Mouse (Mus musculus): Measurements from ENCODE around the gene Irgm1. TPM values are rescaled to one million over a fixed set of nuclear protein-coding genes. Genes with fewer than 3 reads are reported as not detected.
"Not testable (repeated sequence)": the region's sequence is repeated elsewhere in the genome, so short reads cannot be mapped to it uniquely, and the experiment has no call there.

Gene Irgm1
- polyA plus RNA-seq, 2 experiments = 10.4 to 16.6 TPM

DNA sequence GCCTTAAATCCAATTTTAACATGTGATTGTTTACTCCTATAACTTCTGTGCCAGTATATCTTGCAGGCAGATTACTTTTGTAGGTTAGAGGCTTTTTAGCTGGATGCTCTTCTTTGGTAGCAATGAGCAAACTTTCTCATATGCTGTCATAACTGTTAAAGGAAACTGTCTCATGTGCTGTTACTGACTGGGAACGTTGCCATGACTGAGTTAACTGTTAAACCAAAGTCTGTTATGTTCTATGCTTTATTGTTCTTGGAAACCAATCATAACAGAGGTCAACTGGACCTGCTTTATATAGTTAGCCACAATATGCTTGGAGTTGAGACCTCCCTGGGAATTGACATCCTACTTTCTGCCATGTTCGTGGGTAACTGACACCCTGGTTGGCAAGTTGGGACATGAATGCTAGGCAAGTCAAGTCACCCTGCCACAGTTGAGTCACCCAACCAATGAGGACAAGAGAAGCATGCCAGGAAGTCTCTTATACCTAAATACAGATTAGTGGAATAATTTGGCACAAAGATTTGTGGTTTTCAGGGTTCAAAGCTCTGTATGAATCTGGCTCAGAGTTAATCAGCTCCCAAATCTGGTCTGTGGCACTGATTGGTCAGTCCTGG is 27.4 kb upstream of the Irgm1 start:
- TF ChIP-seq EP300 (IDR thresholded peaks at IDR 0.05; ENCODE audit: low read depth) (no peak), CTCF (IDR thresholded peaks at IDR 0.05; ENCODE audit: low read depth) (no peak)
- ATAC-seq (ENCODE audit: insufficient read depth) (no peak), DNase-seq (ENCODE audit: low read depth in 3 of 3, low spot score in 3 of 3) (no peak)
- no peak overlapping the region for H3K9ac ChIP-seq (replicated peaks)
- H3K27me3 ChIP-seq (ENCODE audit: control insufficient read depth, insufficient read depth, low read length) = no peaks in the 10 kb centered on the region
- WGBS (ENCODE audit: insufficient replicate concordance) = 47% methylated on average over 2 of the region's 2 CpGs
- no peak overlapping the region for H3K27ac ChIP-seq
- no peaks in the 10 kb centered on the region for H3K9me3 ChIP-seq (ENCODE audit: control insufficient read depth, low read length)
- no peaks in the 10 kb centered on the region for H3K36me3 ChIP-seq (replicated peaks; ENCODE audit: control insufficient read depth, insufficient read depth, low read depth)
- H3K4me1 ChIP-seq (replicated peaks; ENCODE audit: control insufficient read depth in 2 of 2, insufficient read depth in 2 of 2, low read length in 1 of 2) = peaks cover 0 to 2% of the 10 kb centered on the region in 2 experiments; a peak in 1 of 4 replicates
- H3K4me2 ChIP-seq (ENCODE audit: low read depth) = no peak overlapping the region
- H3K4me3 ChIP-seq (ENCODE audit: insufficient read depth in 1 of 2, low read depth in 2 of 2, low read length in 2 of 2) = no peak overlapping the region

DNA sequence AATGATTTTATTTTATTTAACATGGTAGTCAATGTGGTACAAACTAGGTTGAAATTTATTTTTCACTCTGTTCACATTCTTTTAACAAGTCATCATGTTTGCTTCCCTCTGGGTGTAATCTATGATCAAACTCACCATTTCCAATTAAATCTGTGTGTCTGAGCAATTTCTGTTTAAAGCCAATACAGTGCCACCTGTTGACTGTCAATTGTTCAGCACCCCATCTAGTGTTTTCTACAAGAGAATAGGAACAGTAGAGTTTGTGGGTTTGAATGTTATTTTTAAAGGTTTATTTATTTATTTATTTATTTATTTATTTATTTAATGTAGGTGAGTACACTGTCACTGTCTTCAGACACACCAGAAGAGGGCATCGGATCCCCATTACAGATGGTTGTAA is 5.2 kb upstream of the Irgm1 start:
- DNase-seq (ENCODE audit: low read depth in 3 of 3, low spot score in 3 of 3) = no peak
- WGBS (ENCODE audit: insufficient replicate concordance) = 91% methylated on average over 1 of the region's 1 CpGs

DNA sequence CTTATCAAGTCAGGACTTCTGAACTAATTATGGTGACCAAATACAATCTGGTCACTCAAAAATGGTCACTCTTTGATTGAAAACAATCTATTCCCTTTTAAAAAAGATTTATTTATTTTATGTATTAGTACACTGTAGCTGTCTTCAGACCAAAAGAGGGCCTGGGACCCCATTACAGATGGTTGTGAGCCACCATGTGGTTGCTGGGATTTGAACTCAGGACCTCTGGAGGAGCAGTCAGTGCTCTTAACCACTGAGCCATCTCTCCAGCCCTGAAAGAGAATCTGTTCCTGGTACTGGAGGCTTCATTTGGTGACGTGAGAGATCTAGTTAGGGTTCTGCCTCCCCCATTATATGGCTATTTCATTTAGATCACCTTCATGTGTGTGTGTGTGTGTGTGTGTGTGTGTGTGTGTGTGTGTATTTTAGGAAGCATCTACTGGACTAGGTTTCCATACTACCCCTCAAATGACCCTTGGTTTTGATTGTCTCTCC is 3.9 kb upstream of the Irgm1 start:
- not testable (repeated sequence) for H3K4me3 ChIP-seq (ENCODE audit: insufficient read depth in 1 of 2, low read depth in 2 of 2, low read length in 2 of 2); H3K27ac ChIP-seq; DNase-seq (ENCODE audit: low read depth in 3 of 3, low spot score in 3 of 3); H3K9ac ChIP-seq (replicated peaks); H3K9me3 ChIP-seq (ENCODE audit: control insufficient read depth, low read length); H3K36me3 ChIP-seq (replicated peaks; ENCODE audit: control insufficient read depth, insufficient read depth, low read depth); H3K27me3 ChIP-seq (ENCODE audit: control insufficient read depth, insufficient read depth, low read length); H3K4me2 ChIP-seq (ENCODE audit: low read depth); ATAC-seq (ENCODE audit: insufficient read depth)
- H3K4me1 ChIP-seq (replicated peaks; ENCODE audit: control insufficient read depth in 2 of 2, insufficient read depth in 2 of 2, low read length in 1 of 2) = peaks cover 23 to 31% of the 10 kb centered on the region in 2 experiments
- WGBS (ENCODE audit: insufficient replicate concordance) = 60% methylated on average over 1 of the region's 1 CpGs

More for the DNA sequence above, 5.2 kb upstream of the Irgm1 start:
- no peaks in the 10 kb centered on the region for H3K9me3 ChIP-seq (ENCODE audit: control insufficient read depth, low read length)
- no peak overlapping the region for H3K9ac ChIP-seq (replicated peaks)
- no peaks in the 10 kb centered on the region for H3K36me3 ChIP-seq (replicated peaks; ENCODE audit: control insufficient read depth, insufficient read depth, low read depth)
- H3K4me1 ChIP-seq (replicated peaks; ENCODE audit: control insufficient read depth in 2 of 2, insufficient read depth in 2 of 2, low read length in 1 of 2) = peaks cover 23 to 30% of the 10 kb centered on the region in 2 experiments
- H3K4me2 ChIP-seq (ENCODE audit: low read depth) = no peak overlapping the region
- no peak for ATAC-seq (ENCODE audit: insufficient read depth)
- TF ChIP-seq EP300 (IDR thresholded peaks at IDR 0.05; ENCODE audit: low read depth) = no peak
- no peak; the same call in 1 of the 2 replicates for TF ChIP-seq CTCF (IDR thresholded peaks at IDR 0.05; ENCODE audit: low read depth)
- H3K4me3 ChIP-seq (ENCODE audit: insufficient read depth in 1 of 2, low read depth in 2 of 2, low read length in 2 of 2) = no peak overlapping the region
- H3K27ac ChIP-seq = no peak overlapping the region
- no peaks in the 10 kb centered on the region for H3K27me3 ChIP-seq (ENCODE audit: control insufficient read depth, insufficient read depth, low read length)

DNA sequence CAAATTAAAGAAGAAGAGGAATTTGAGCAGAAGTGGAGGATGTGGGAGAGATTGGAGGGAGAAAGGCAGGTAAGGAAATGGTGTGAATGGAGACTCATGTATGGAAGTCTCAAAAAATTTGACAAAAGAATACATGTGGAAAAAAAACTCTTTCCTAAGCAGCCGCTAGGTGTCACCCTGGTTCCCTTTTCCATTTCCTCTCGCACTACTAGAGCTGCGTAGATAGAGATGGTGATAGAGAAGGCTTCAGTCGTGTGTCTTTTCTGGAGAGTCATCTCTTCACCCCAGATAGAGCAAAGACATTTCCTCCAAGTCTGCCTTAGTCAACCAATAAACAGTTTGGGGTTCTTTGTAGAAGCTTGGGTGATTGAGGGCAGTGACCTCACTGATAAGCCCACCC is 3.0 kb upstream of the Irgm1 start:
- H3K9ac ChIP-seq (replicated peaks) = no peak overlapping the region; the same call in 1 of the 2 replicates
- H3K27me3 ChIP-seq (ENCODE audit: control insufficient read depth, insufficient read depth, low read length) = no peaks in the 10 kb centered on the region
- WGBS (ENCODE audit: insufficient replicate concordance) = 1% methylated on average over 4 of the region's 4 CpGs
- H3K4me2 ChIP-seq (ENCODE audit: low read depth) = peak overlapping the region; percentile 97
- no peak overlapping the region for H3K4me3 ChIP-seq (ENCODE audit: insufficient read depth in 1 of 2, low read depth in 2 of 2, low read length in 2 of 2)
- peak overlapping the region; percentile 72 for H3K27ac ChIP-seq
- no peaks in the 10 kb centered on the region for H3K9me3 ChIP-seq (ENCODE audit: control insufficient read depth, low read length)
- DNase-seq (ENCODE audit: low read depth in 3 of 3, low spot score in 3 of 3) = peak in 1 of 3 experiments; percentile 65
- ATAC-seq (ENCODE audit: insufficient read depth) = no peak
- TF ChIP-seq CTCF (IDR thresholded peaks at IDR 0.05; ENCODE audit: low read depth) = peak; percentile 78
- 0 out of 2 replicates have a peak, but pooled peaks have one; percentile 16 for TF ChIP-seq EP300 (IDR thresholded peaks at IDR 0.05; ENCODE audit: low read depth)
- no peaks in the 10 kb centered on the region for H3K36me3 ChIP-seq (replicated peaks; ENCODE audit: control insufficient read depth, insufficient read depth, low read depth)
- peaks cover 23 to 39% of the 10 kb centered on the region in 2 experiments for H3K4me1 ChIP-seq (replicated peaks; ENCODE audit: control insufficient read depth in 2 of 2, insufficient read depth in 2 of 2, low read length in 1 of 2)

DNA sequence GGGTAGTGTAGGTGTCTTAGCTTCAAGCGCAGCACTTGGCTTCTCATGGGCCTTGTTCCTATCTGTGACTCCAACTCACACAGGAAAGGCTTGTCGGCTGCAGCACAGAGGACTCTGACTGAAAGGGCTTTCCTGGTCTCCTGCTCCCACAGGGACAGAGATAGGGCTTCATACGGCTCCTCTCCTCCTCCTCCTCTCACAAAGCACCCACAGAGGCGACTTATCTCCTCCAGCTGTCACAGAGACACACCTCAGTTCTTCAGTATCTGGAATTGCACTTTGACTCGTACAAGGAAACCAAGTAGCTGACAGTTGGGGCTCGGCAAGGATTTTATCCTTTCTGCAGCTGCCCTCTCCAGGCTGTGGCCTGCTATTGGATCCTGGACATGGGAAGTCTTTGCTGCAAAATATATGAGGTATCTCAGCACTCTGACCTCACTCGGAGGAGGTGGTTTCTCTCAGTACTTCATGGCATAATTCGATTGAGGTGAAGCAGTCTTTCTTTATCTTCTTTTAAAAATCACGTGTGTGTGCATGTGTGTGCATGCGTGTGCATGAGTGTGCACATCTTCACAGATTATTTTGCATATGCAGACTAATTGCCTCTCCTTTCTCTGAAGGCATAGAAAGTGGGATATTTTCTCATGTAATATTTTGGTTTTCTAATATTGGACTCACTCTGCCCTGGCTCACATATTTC is 2.3 kb upstream of the Irgm1 start:
- ATAC-seq (ENCODE audit: insufficient read depth) (peak; percentile 82), DNase-seq (ENCODE audit: low read depth in 3 of 3, low spot score in 3 of 3) (peak; percentile 76 to 85 (median 78))
- Histone ChIP-seq H3K9ac (replicated peaks) (peak overlapping the region; percentile 94), H3K27me3 (ENCODE audit: control insufficient read depth, insufficient read depth, low read length) (no peaks in the 10 kb centered on the region), H3K36me3 (replicated peaks; ENCODE audit: control insufficient read depth, insufficient read depth, low read depth) (no peaks in the 10 kb centered on the region), H3K4me1 (replicated peaks; ENCODE audit: control insufficient read depth in 2 of 2, insufficient read depth in 2 of 2, low read length in 1 of 2) (peaks cover 26 to 45% of the 10 kb centered on the region in 2 experiments), H3K4me3 (ENCODE audit: insufficient read depth in 1 of 2, low read depth in 2 of 2, low read length in 2 of 2) (peak overlapping the region; percentile 14 to 29; a peak in 3 of 4 replicates), H3K9me3 (ENCODE audit: control insufficient read depth, low read length) (no peaks in the 10 kb centered on the region), H3K27ac (peak overlapping the region; percentile 72), H3K4me2 (ENCODE audit: low read depth) (peak overlapping the region; percentile 97)
- 12% methylated on average over 10 of the region's 10 CpGs for WGBS (ENCODE audit: insufficient replicate concordance)
- TF ChIP-seq CTCF (IDR thresholded peaks at IDR 0.05; ENCODE audit: low read depth) (peak; percentile 48), EP300 (IDR thresholded peaks at IDR 0.05; ENCODE audit: low read depth) (peak; percentile 82)

All from liver, embryonic 14.5 days (tissue).